ENCODE assay signal across 9 mouse cellular contexts in genomic region chr12:72417762-72418161, GRCm38 (mm10). TPM values are rescaled to one million over a fixed set of nuclear protein-coding genes. Genes with fewer than 3 reads are reported as not detected.
DNase-seq lines count a peak whose midpoint lies in the region; ATAC-seq and TF ChIP-seq lines count a peak whose summit lies in the region.
"Had no signal": no experiment of that assay in that cellular context is flagged by ENCODE, and none has a peak within 500 bp of the region (broad histone marks: within the 10 kb centered on the region; RNA-seq: fewer than 3 reads in every experiment).

No protein-coding gene starts in this region.

- peak; percentile 59 for TF ChIP-seq CTCF in E14TG2a.4 (conservative IDR thresholded peaks at IDR 0.05; ENCODE audit: low read length)
- TF ChIP-seq CTCF in Patski (IDR thresholded peaks at IDR 0.05), result peak; percentile 76

- POLR2A ChIA-PET in Patski (lab: Charles Lee), result no interaction called here

- intact Hi-C loops in left cerebral cortex, postnatal 25 days (cut with DNase I), result loop anchor here (5.0 kb wide), 1 partner anchor 310 kb away; no protein-coding TSS in a partner anchor

- no peaks in the 10 kb centered on the region for H3K4me1 ChIP-seq in E14TG2a.4 (replicated peaks; ENCODE audit: low read depth, low read length)

- H3K27me3 ChIP-seq in E14TG2a.4 (ENCODE audit: insufficient read depth, low read length) (0 out of 2 replicates have a peak, but pooled peaks cover 2% of the 10 kb centered on the region), Patski (no peaks in the 10 kb centered on the region)

- H3K36me3 ChIP-seq in E14TG2a.4 (ENCODE audit: insufficient read depth, low read length), result no peaks in the 10 kb centered on the region

- CTCF ChIA-PET in Patski (lab: Charles Lee), result interaction anchor here (0.7 to 3.2 kb wide), 4 partner anchors 10 to 312 kb away, joined by 3 to 14 read pairs (median 3); no protein-coding TSS in a partner anchor

- no peaks in the 10 kb centered on the region for H3K9me3 ChIP-seq in E14TG2a.4 (ENCODE audit: low read length)

- peak; percentile 27 to 37 for DNase-seq in layer of hippocampus, postnatal 10 days (ENCODE audit: low spot score in 2 of 2)
- no peak for DNase-seq in layer of hippocampus, adult 9-11 months
- no peak for DNase-seq in Patski (ENCODE audit: low read depth, low spot score)
- DNase-seq in left cerebral cortex, postnatal 25 days (ENCODE audit: low spot score in 2 of 2), result peak; percentile 22 to 31

- H3K4me3 ChIP-seq in E14TG2a.4 (replicated peaks; ENCODE audit: low read length), result no peak overlapping the region

- no peak for ATAC-seq in Patski
- ATAC-seq in monocyte, adult 5-6 weeks (replicated peaks; ENCODE audit: insufficient number of reproducible peaks, low FRiP score, low TSS enrichment, poor library complexity, severe bottlenecking), result no peak
- no peak for ATAC-seq in erythroblast, adult 5-6 weeks (replicated peaks; ENCODE audit: low FRiP score, poor library complexity, severe bottlenecking)

- in situ Hi-C loops in Patski (cut with MboI; ENCODE audit: low pct_unique_long_range_greater_than_20kb), result loop anchor here (5.0 to 25.0 kb wide), 3 partner anchors 175 to 605 kb away; no protein-coding TSS in a partner anchor

RNA-seq across cellular contexts. Expression of gene Rtn1, which starts 8.9 kb away (rescaled TPM):
- total RNA-seq in layer of hippocampus, postnatal 10 days (2021), result 1,000 to 10,000 TPM; 1,519 to 1,613 TPM
- 15.0 TPM for polyA plus RNA-seq in Patski (2021)
- 1,000 to 10,000 TPM; 1,464 to 1,529 TPM for total RNA-seq in left cerebral cortex, postnatal 25 days (2021)
- total RNA-seq in monocyte, adult 5-6 weeks (2017), result 3.9 to 4.4 TPM (median 4.3 TPM) in 3 replicates
- total RNA-seq in erythroblast, adult 5-6 weeks (2015; ENCODE audit: low replicate concordance), result 0.63 TPM in 1 of 2 replicates, not detected in the other
- not detected in 2 replicates for total RNA-seq in erythroblast, adult 5-6 weeks (2017; ENCODE audit: low replicate concordance)
- total RNA-seq: common myeloid progenitor, adult 5-6 weeks; hematopoietic stem cell, adult 5-6 weeks had no signal

RNA-seq across cellular contexts. Expression of gene Lrrc9, which starts 23.9 kb away (rescaled TPM):
- 1 to 10 TPM; 1.0 to 1.3 TPM for total RNA-seq in layer of hippocampus, postnatal 10 days (2021)
- not detected for polyA plus RNA-seq in Patski (2021)
- total RNA-seq in left cerebral cortex, postnatal 25 days (2021), result 1 to 10 TPM; 1.3 to 2.4 TPM
- total RNA-seq in monocyte, adult 5-6 weeks (2017), result 0.29 to 0.49 TPM in 2 of 3 replicates, not detected in the other
- total RNA-seq in erythroblast, adult 5-6 weeks (2015; ENCODE audit: low replicate concordance), result not detected in 2 replicates
- total RNA-seq in erythroblast, adult 5-6 weeks (2017; ENCODE audit: low replicate concordance), result not detected in 2 replicates

Comparison
In these comparisons a context has a peak if more than half of its experiments do, and no peak if none do; other contexts are left out.
1. DNase-seq: peak in layer of hippocampus, postnatal 10 days (2 of 2) and left cerebral cortex, postnatal 25 days (2 of 2); none in layer of hippocampus, adult 9-11 months (single experiment) and Patski (single experiment).
2. RNA of gene Rtn1, which starts 8.9 kb away (total RNA-seq): 1,519 to 1,613 TPM in layer of hippocampus, postnatal 10 days and 1,464 to 1,529 TPM in left cerebral cortex, postnatal 25 days; 3.9 to 4.4 TPM in monocyte, adult 5-6 weeks and 0.63 TPM in erythroblast, adult 5-6 weeks; every median in the first group is over 100 times any median in the second.